Mouse (Mus musculus) embryonic facial prominence, embryonic 13.5 days (tissue): Measurements from ENCODE around the gene Adh6b. TPM values are rescaled to one million over a fixed set of nuclear protein-coding genes. Genes with fewer than 3 reads are reported as not detected.
"Not testable (repeated sequence)": the region's sequence is repeated elsewhere in the genome, so short reads cannot be mapped to it uniquely, and the experiment has no call there.

Source experiments
- ATAC-seq: fragments of 200-750 bp; cut with Nextera tagmentation; 2 replicates; pipeline ENCODE4 v1.8.0; 2017; ENCODE audit warnings: low read depth; ENCODE audit not compliant: insufficient number of reproducible peaks, insufficient read depth, low FRiP score, low TSS enrichment
- H3K27ac ChIP-seq: fragments of 300-500 bp; sonication (generic); 2 replicates; pipeline ENCODE4 v1.5.1; 2015; ENCODE audit warnings: moderate library complexity, mild to moderate bottlenecking, inconsistent platforms
- H3K27me3 ChIP-seq: fragments of 300-500 bp; sonication (generic); 2 replicates; pipeline ENCODE4 v1.6.1; 2015; ENCODE audit warnings: mild to moderate bottlenecking, inconsistent platforms
- H3K36me3 ChIP-seq: fragments of 300-500 bp; sonication (generic); 2 replicates; pipeline ENCODE4 v1.6.1; 2015; ENCODE audit warnings: mild to moderate bottlenecking, inconsistent platforms
- H3K4me1 ChIP-seq: fragments of 300-500 bp; sonication (generic); 2 replicates; pipeline ENCODE4 v1.6.1; 2015; ENCODE audit warnings: inconsistent platforms
- H3K4me2 ChIP-seq: fragments of 300-500 bp; sonication (generic); 2 replicates; pipeline ENCODE4 v1.6.1; 2015; ENCODE audit warnings: moderate library complexity, mild to moderate bottlenecking, inconsistent platforms
- H3K4me3 ChIP-seq: fragments of 300-500 bp; sonication (generic); 2 replicates; pipeline ENCODE4 v1.5.1; 2015; ENCODE audit warnings: mild to moderate bottlenecking, inconsistent platforms
- H3K9ac ChIP-seq: fragments of 300-500 bp; sonication (generic); 2 replicates; pipeline ENCODE4 v1.6.1; 2015; ENCODE audit warnings: mild to moderate bottlenecking, inconsistent platforms
- H3K9me3 ChIP-seq: fragments of 300-500 bp; sonication (generic); 2 replicates; pipeline ENCODE4 v1.6.1; 2016; ENCODE audit warnings: inconsistent platforms
- WGBS: fragments of 180-500 bp; shearing (Covaris S2); methylation state at CpG from one replicate; pipeline ENCODE4 v1.1.7; 2015; ENCODE audit warnings: mixed read lengths; 5-methylcytosine and 5-hydroxymethylcytosine counted together
- polyA plus RNA-seq: library from polyadenylated mRNA; unstranded; fragments of >200 nt; fragmentation: Nextera tagmentation; extraction: Ambion mirVana; gene quantifications from 2 replicates; pipeline ENCODE4 v1.2.1, GENCODE M21; 2015

Gene Adh6b
- polyA plus RNA-seq, 1 experiment from 2014 or later = 0.37 TPM

DNA sequence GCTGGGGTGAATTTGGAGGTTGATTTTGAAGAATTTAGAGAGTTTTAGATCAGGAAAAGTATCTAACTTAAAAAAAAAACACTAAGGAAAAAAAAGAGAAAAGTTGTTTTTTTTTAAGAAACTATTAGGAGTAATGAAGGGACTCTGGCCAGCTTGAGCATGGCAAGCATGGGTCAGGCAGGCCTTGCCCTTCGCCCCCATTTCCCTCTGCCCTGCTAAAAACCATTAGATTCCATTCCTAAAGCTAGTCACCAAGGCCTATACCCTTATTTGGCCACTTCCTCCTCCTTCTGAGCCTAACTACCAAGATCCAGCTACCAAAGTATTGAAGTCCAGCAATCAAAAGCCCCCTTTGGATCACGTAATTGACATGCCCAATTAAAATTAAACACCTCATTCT lies 24.6 kb downstream of the Adh6b start:
- Histone ChIP-seq H3K9ac (no peak overlapping the region), H3K27ac (no peak overlapping the region), H3K4me3 (no peak overlapping the region), H3K36me3 (no peaks in the 10 kb centered on the region), H3K27me3 (no peaks in the 10 kb centered on the region), H3K9me3 (no peaks in the 10 kb centered on the region), H3K4me2 (no peak overlapping the region), H3K4me1 (no peaks in the 10 kb centered on the region)
- 77% methylated on average over 2 of the region's 2 CpGs for WGBS
- no peak for ATAC-seq

DNA sequence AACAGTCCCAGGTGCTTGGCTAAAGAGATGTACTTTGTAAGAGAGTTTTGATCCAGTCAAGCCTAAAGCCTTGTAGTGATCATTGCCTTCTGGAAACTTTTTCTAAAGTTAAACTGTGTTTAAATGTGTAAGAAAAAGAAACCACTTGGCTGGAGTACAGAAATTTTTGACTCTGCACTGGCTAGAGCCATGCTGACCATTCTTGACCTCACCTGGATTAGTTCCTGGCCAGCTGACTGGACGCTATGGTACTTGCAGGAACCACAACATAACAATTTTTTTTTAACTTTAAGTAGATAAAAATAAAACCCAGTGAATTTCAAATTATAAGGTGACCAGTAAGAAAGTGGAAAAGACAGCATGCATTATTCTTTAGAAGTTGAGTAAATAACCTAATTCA lies 28.0 kb downstream of the Adh6b start:
- no peak for ATAC-seq
- no peak overlapping the region for H3K27ac ChIP-seq
- H3K4me3 ChIP-seq = no peak overlapping the region
- no peaks in the 10 kb centered on the region for H3K4me1 ChIP-seq
- WGBS = 89% methylated on average over 1 of the region's 1 CpGs
- H3K9ac ChIP-seq = no peak overlapping the region
- no peaks in the 10 kb centered on the region for H3K27me3 ChIP-seq
- no peaks in the 10 kb centered on the region for H3K9me3 ChIP-seq
- H3K36me3 ChIP-seq = no peaks in the 10 kb centered on the region
- H3K4me2 ChIP-seq = no peak overlapping the region

DNA sequence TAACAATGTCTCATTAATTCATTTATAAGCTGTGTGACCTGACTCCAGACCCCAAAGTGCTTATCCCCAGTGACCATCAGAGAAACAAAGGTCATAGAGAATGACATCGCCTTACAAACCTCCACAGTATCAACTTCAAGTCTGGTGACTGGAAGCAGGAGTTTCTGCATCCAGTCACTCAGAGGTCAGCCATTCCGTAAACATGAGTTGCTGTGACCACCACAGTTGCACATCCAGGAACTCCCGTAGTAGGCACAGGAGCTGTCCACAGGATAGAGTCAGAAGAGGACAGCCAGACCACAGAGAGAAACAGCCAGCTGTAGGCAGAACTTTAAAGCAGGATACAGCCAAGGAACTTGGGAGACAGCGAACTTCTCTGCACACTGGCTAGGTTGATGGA lies 28.7 kb downstream of the Adh6b start:
- H3K9me3 ChIP-seq, ATAC-seq, H3K27ac ChIP-seq, H3K4me3 ChIP-seq, H3K4me1 ChIP-seq, H3K4me2 ChIP-seq, H3K9ac ChIP-seq, H3K27me3 ChIP-seq, H3K36me3 ChIP-seq: not testable (repeated sequence)
- 66% methylated on average over 4 of the region's 4 CpGs for WGBS

DNA sequence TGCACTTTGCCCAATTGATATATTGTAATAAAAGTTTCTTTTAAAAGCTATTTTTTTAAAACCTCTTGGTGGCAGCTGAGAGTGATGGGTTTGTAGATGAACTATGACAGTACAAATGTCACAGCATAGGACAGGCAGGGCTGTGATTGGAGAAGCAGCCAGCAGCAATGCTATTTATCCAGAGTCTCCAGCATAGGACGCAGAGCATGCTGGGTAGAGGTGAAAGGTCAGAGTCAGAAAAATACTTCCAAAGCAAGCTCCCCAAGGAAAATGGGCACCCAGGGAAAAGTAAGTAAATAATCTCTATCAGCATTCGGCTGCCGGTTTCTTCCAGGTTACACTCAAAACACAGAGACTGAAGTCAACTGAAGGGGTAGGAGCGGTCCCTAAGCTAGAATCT lies 32.3 kb downstream of the Adh6b start:
- Histone ChIP-seq H3K9ac (no peak overlapping the region), H3K4me1 (no peaks in the 10 kb centered on the region), H3K27ac (no peak overlapping the region), H3K4me3 (no peak overlapping the region), H3K36me3 (no peaks in the 10 kb centered on the region), H3K9me3 (no peaks in the 10 kb centered on the region), H3K27me3 (no peaks in the 10 kb centered on the region), H3K4me2 (no peak overlapping the region)
- no peak for ATAC-seq
- 83% methylated on average over 4 of the region's 4 CpGs for WGBS

GRCm38 (mm10) chr3:138375148-138375547 lies 33.6 kb downstream of the Adh6b start:
- H3K4me2 ChIP-seq = no peak overlapping the region
- ATAC-seq = no peak
- no peaks in the 10 kb centered on the region for H3K9me3 ChIP-seq
- H3K9ac ChIP-seq = no peak overlapping the region
- no peaks in the 10 kb centered on the region for H3K4me1 ChIP-seq
- H3K36me3 ChIP-seq = no peaks in the 10 kb centered on the region
- no peak overlapping the region for H3K27ac ChIP-seq
- no peak overlapping the region for H3K4me3 ChIP-seq
- H3K27me3 ChIP-seq = no peaks in the 10 kb centered on the region
- WGBS = 80% methylated on average over 2 of the region's 2 CpGs

DNA sequence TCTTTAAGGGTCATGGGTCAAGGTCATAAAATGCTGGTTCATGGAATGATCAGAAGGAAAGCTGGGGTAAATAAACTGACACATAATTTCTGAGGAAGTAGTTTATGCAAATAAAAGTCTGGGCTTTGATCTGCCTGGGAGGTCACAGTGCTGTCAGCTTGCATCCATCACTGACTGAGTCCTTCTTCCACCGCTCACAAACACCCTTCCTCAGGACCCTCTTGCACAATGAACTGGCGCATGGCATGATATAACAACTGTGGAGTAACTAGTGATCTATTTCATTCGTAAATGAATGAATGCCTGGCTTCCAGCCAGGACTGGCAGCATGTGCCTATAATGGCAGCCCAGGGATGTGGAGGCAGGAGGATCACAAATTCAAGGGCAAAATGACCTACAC lies 39.6 kb downstream of the Adh6b start:
- 31% methylated on average over 3 of the region's 3 CpGs for WGBS

DNA sequence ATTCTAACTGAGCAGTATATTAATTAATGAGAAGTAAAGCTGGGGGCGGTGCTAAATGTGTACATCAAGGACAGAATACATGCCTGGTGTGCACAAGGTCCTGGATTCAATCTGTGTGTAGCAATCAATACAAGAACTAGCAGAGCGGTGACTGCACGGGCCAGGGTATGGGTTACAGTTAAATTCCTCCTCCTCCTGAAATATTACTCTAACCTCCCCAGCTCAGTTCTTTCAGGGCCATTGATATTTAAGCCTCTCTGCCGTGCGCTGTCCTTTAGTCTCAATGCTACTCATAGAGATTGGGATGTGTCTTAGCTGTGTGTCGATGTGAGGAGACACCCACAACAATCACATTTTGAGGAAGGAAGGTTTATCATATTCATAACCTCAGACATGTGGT lies 45.6 kb downstream of the Adh6b start:
- no peak for ATAC-seq
- Histone ChIP-seq H3K4me1 (no peaks in the 10 kb centered on the region), H3K9me3 (no peaks in the 10 kb centered on the region), H3K27ac (no peak overlapping the region), H3K27me3 (no peaks in the 10 kb centered on the region), H3K4me3 (no peak overlapping the region), H3K9ac (no peak overlapping the region), H3K36me3 (no peaks in the 10 kb centered on the region), H3K4me2 (no peak overlapping the region)
- WGBS = 70% methylated on average over 6 of the region's 6 CpGs

More for the DNA sequence above, 39.6 kb downstream of the Adh6b start:
- H3K27ac ChIP-seq = no peak overlapping the region
- no peaks in the 10 kb centered on the region for H3K27me3 ChIP-seq
- H3K9ac ChIP-seq = no peak overlapping the region
- no peaks in the 10 kb centered on the region for H3K36me3 ChIP-seq
- no peaks in the 10 kb centered on the region for H3K4me1 ChIP-seq
- H3K4me3 ChIP-seq = no peak overlapping the region
- no peaks in the 10 kb centered on the region for H3K9me3 ChIP-seq
- no peak for ATAC-seq
- H3K4me2 ChIP-seq = no peak overlapping the region

- H3K9ac ChIP-seq = no peak overlapping the region
- no peak overlapping the region for H3K4me2 ChIP-seq
- no peak overlapping the region for H3K27ac ChIP-seq
- H3K9me3 ChIP-seq = no peaks in the 10 kb centered on the region
- 78% methylated on average over 3 of the region's 3 CpGs for WGBS
- no peaks in the 10 kb centered on the region for H3K27me3 ChIP-seq
- no peak overlapping the region for H3K4me3 ChIP-seq
- H3K4me1 ChIP-seq = no peaks in the 10 kb centered on the region
- no peak for ATAC-seq
- H3K36me3 ChIP-seq = no peaks in the 10 kb centered on the region
Measured at GRCm38 (mm10) chr3:138404872-138405271, 63.3 kb downstream of the Adh6b start.

DNA sequence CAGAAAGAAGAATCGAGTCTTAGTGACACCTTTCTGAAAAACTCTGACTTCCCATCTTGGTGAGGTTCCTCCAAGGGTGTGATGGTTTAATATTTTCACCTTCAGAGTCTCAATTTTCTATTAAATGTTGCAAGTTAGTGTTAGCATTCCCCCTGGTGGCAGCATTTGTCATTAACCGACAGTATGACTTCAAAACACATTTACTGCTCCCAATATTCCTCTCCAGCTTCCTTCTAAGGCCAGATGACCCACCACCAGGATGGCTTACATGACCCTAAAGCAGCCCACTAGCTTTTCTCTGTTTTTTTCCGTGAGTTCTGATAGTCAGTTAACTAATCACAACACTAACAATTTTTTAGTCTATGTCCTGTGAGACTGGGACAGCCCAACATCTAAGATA lies 63.8 kb downstream of the Adh6b start:
- no peaks in the 10 kb centered on the region for H3K9me3 ChIP-seq
- WGBS = 44% methylated on average over 3 of the region's 3 CpGs
- H3K4me1 ChIP-seq = no peaks in the 10 kb centered on the region
- no peaks in the 10 kb centered on the region for H3K36me3 ChIP-seq
- H3K4me3 ChIP-seq = no peak overlapping the region
- no peak overlapping the region for H3K27ac ChIP-seq
- no peaks in the 10 kb centered on the region for H3K27me3 ChIP-seq
- no peak overlapping the region for H3K4me2 ChIP-seq
- no peak for ATAC-seq
- no peak overlapping the region for H3K9ac ChIP-seq

DNA sequence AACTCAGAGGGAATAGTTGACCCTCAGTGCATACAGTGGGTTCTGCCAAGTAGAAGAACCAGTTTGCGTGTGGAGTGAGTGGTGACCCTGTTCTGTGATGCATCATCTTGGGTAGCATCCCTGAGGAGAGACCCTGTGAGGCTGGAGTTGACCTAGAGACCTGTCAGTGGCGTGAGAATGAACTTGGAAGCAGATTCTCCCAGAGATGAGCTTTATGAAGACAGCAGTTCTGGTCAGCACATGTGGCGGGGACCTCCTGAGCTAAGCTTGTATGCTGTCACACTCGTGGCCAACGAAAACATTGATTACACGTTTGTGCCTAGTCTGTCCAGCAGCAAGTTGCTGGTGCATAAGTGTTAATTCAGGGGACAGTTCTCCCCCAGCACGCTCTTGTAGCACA lies 64.3 kb downstream of the Adh6b start:
- 82% methylated on average over 7 of the region's 7 CpGs for WGBS
- ATAC-seq = no peak
- no peak overlapping the region for H3K4me3 ChIP-seq
- no peaks in the 10 kb centered on the region for H3K27me3 ChIP-seq
- no peak overlapping the region for H3K4me2 ChIP-seq
- H3K36me3 ChIP-seq = no peaks in the 10 kb centered on the region
- no peaks in the 10 kb centered on the region for H3K9me3 ChIP-seq
- no peak overlapping the region for H3K27ac ChIP-seq
- H3K9ac ChIP-seq = no peak overlapping the region
- H3K4me1 ChIP-seq = no peaks in the 10 kb centered on the region

GRCm38 (mm10) chr3:138407920-138408319 lies 66.3 kb downstream of the Adh6b start:
- Histone ChIP-seq H3K27me3 (no peaks in the 10 kb centered on the region), H3K4me2 (no peak overlapping the region), H3K36me3 (no peaks in the 10 kb centered on the region), H3K4me3 (no peak overlapping the region), H3K9me3 (no peaks in the 10 kb centered on the region), H3K27ac (no peak overlapping the region), H3K4me1 (no peaks in the 10 kb centered on the region), H3K9ac (no peak overlapping the region)
- ATAC-seq = no peak
- WGBS = 79% methylated on average over 1 of the region's 1 CpGs
